Mouse (Mus musculus) embryonic facial prominence, embryonic 12.5 days (tissue): ENCODE data around the gene Galnt10. TPM values are rescaled to one million over a fixed set of nuclear protein-coding genes. Genes with fewer than 3 reads are reported as not detected.
A peak's percentile ranks its signal among the peaks of the same experiment; 100 is the strongest.

ENCODE experiments used
- ATAC-seq: fragments of 200-750 bp; cut with Nextera tagmentation; 2 replicates; pipeline ENCODE4 v1.8.0; 2017; ENCODE audit not compliant: insufficient number of reproducible peaks, insufficient read depth, low FRiP score, low TSS enrichment
- H3K27ac ChIP-seq: fragments of 300-500 bp; sonication (generic); 2 replicates; pipeline ENCODE4 v1.5.1; 2016; ENCODE audit warnings: mild to moderate bottlenecking
- H3K27me3 ChIP-seq: fragments of 300-500 bp; sonication (generic); 2 replicates; pipeline ENCODE4 v1.6.1; 2016; ENCODE audit warnings: mild to moderate bottlenecking, moderate library complexity
- H3K36me3 ChIP-seq: fragments of 300-500 bp; sonication (generic); 2 replicates; pipeline ENCODE4 v1.6.1; 2016; ENCODE audit warnings: mild to moderate bottlenecking
- H3K4me1 ChIP-seq: fragments of 300-500 bp; sonication (generic); 2 replicates; pipeline ENCODE4 v1.6.1; 2016
- H3K4me2 ChIP-seq: fragments of 300-500 bp; sonication (generic); replicated peaks from 2 replicates; pipeline ENCODE4 v1.6.1; 2016; ENCODE audit warnings: mild to moderate bottlenecking, moderate library complexity
- H3K4me3 ChIP-seq: fragments of 300-500 bp; sonication (generic); 2 replicates; pipeline ENCODE4 v1.5.1; 2016; ENCODE audit warnings: mild to moderate bottlenecking
- H3K9ac ChIP-seq: fragments of 300-500 bp; sonication (generic); 2 replicates; pipeline ENCODE4 v1.6.1; 2016; ENCODE audit warnings: mild to moderate bottlenecking, moderate library complexity
- H3K9me3 ChIP-seq: fragments of 300-500 bp; sonication (generic); 2 replicates; pipeline ENCODE4 v1.6.1; 2016; ENCODE audit warnings: mild to moderate bottlenecking, moderate library complexity
- WGBS: fragments of 180-500 bp; shearing (Covaris S2); methylation state at CpG from one replicate; pipeline ENCODE4 v1.1.7; 2016; 5-methylcytosine and 5-hydroxymethylcytosine counted together
- polyA plus RNA-seq: library from polyadenylated mRNA; unstranded; fragments of >200 nt; fragmentation: Nextera tagmentation; extraction: Ambion mirVana; gene quantifications from 2 replicates; pipeline ENCODE4 v1.2.1, GENCODE M21; 2016

The Galnt10 gene
- polyA plus RNA-seq, 1 experiment from 2014 or later: 36.2 TPM

- no peak for ATAC-seq
- Histone ChIP-seq H3K9ac (no peak overlapping the region), H3K4me2 (peak overlapping the region; percentile 18), H3K4me1 (peaks cover 12% of the 10 kb centered on the region), H3K27ac (0 out of 2 replicates have a peak overlapping the region, but pooled peaks have one; percentile 25), H3K4me3 (no peak overlapping the region), H3K27me3 (no peaks in the 10 kb centered on the region), H3K36me3 (no peaks in the 10 kb centered on the region), H3K9me3 (no peaks in the 10 kb centered on the region)
- 32% methylated on average over 17 of the region's 17 CpGs for WGBS
Observed at GRCm38 (mm10) chr11:57696207-57696676, 51.0 kb downstream of the Galnt10 start.

- ATAC-seq: no peak
- 69% methylated on average over 5 of the region's 5 CpGs for WGBS
- peaks cover 12% of the 10 kb centered on the region for H3K4me1 ChIP-seq
Observed at GRCm38 (mm10) chr11:57696807-57697251, 51.6 kb downstream of the Galnt10 start.

GRCm38 (mm10) chr11:57700114-57700513 is 54.9 kb downstream of the Galnt10 start:
- Histone ChIP-seq H3K27me3 (no peaks in the 10 kb centered on the region), H3K4me3 (no peak overlapping the region), H3K4me1 (peaks cover 18% of the 10 kb centered on the region), H3K9ac (no peak overlapping the region), H3K9me3 (no peaks in the 10 kb centered on the region), H3K36me3 (no peaks in the 10 kb centered on the region), H3K4me2 (no peak overlapping the region), H3K27ac (no peak overlapping the region)
- WGBS: 57% methylated on average over 7 of the region's 7 CpGs
- ATAC-seq: no peak

More at GRCm38 (mm10) chr11:57696807-57697251, 51.6 kb downstream of the Galnt10 start:
- 0 out of 2 replicates have a peak overlapping the region, but pooled peaks have one; percentile 25 for H3K27ac ChIP-seq
- H3K9me3 ChIP-seq: no peaks in the 10 kb centered on the region
- no peak overlapping the region for H3K4me2 ChIP-seq
- no peaks in the 10 kb centered on the region for H3K36me3 ChIP-seq
- no peaks in the 10 kb centered on the region for H3K27me3 ChIP-seq
- H3K4me3 ChIP-seq: no peak overlapping the region
- H3K9ac ChIP-seq: no peak overlapping the region

GRCm38 (mm10) chr11:57701193-57701925 is 56.1 kb downstream of the Galnt10 start:
- Histone ChIP-seq H3K27ac (0 out of 2 replicates have a peak overlapping the region, but pooled peaks have one; percentile 47), H3K4me2 (no peak overlapping the region), H3K4me3 (no peak overlapping the region), H3K27me3 (no peaks in the 10 kb centered on the region), H3K9ac (no peak overlapping the region), H3K4me1 (peaks cover 12% of the 10 kb centered on the region), H3K9me3 (no peaks in the 10 kb centered on the region), H3K36me3 (no peaks in the 10 kb centered on the region)
- no peak for ATAC-seq
- WGBS: 73% methylated on average over 11 of the region's 11 CpGs

GRCm38 (mm10) chr11:57701956-57702355 is 56.7 kb downstream of the Galnt10 start:
- no peaks in the 10 kb centered on the region for H3K9me3 ChIP-seq
- no peak for ATAC-seq
- H3K4me1 ChIP-seq: peaks cover 6% of the 10 kb centered on the region; the same call in 1 of the 2 replicates
- no peaks in the 10 kb centered on the region for H3K36me3 ChIP-seq
- H3K4me2 ChIP-seq: no peak overlapping the region
- 56% methylated on average over 5 of the region's 5 CpGs for WGBS
- no peak overlapping the region for H3K4me3 ChIP-seq
- no peak overlapping the region for H3K9ac ChIP-seq
- H3K27me3 ChIP-seq: no peaks in the 10 kb centered on the region
- no peak overlapping the region for H3K27ac ChIP-seq

GRCm38 (mm10) chr11:57706620-57707019 is 61.4 kb downstream of the Galnt10 start:
- Histone ChIP-seq H3K27me3 (no peaks in the 10 kb centered on the region), H3K4me3 (no peak overlapping the region), H3K4me1 (peaks cover 10% of the 10 kb centered on the region; the same call in 1 of the 2 replicates), H3K36me3 (no peaks in the 10 kb centered on the region), H3K9ac (no peak overlapping the region), H3K4me2 (no peak overlapping the region), H3K27ac (no peak overlapping the region), H3K9me3 (no peaks in the 10 kb centered on the region)
- no peak for ATAC-seq
- WGBS: 94% methylated on average over 1 of the region's 1 CpGs

GRCm38 (mm10) chr11:57707114-57707798 is 62.0 kb downstream of the Galnt10 start:
- no peak overlapping the region for H3K4me3 ChIP-seq
- ATAC-seq: no peak
- no peak overlapping the region for H3K9ac ChIP-seq
- no peak overlapping the region for H3K4me2 ChIP-seq
- no peaks in the 10 kb centered on the region for H3K36me3 ChIP-seq
- H3K4me1 ChIP-seq: peaks cover 5% of the 10 kb centered on the region; the same call in 1 of the 2 replicates
- no peaks in the 10 kb centered on the region for H3K27me3 ChIP-seq
- H3K9me3 ChIP-seq: no peaks in the 10 kb centered on the region
- 92% methylated on average over 5 of the region's 5 CpGs for WGBS
- H3K27ac ChIP-seq: no peak overlapping the region

GRCm38 (mm10) chr11:57708174-57709154 is 63.2 kb downstream of the Galnt10 start:
- WGBS: 77% methylated on average over 22 of the region's 22 CpGs
- no peaks in the 10 kb centered on the region for H3K9me3 ChIP-seq
- no peaks in the 10 kb centered on the region for H3K27me3 ChIP-seq
- H3K9ac ChIP-seq: no peak overlapping the region
- H3K4me2 ChIP-seq: no peak overlapping the region
- peaks cover 4% of the 10 kb centered on the region; the same call in 1 of the 2 replicates for H3K4me1 ChIP-seq
- H3K36me3 ChIP-seq: no peaks in the 10 kb centered on the region
- H3K4me3 ChIP-seq: no peak overlapping the region
- 0 out of 2 replicates have a peak overlapping the region, but pooled peaks have one; percentile 3 for H3K27ac ChIP-seq
- ATAC-seq: no peak

- ATAC-seq: no peak
- Histone ChIP-seq H3K27ac (no peak overlapping the region), H3K4me1 (peaks cover 8% of the 10 kb centered on the region; the same call in 1 of the 2 replicates), H3K27me3 (no peaks in the 10 kb centered on the region), H3K9me3 (no peaks in the 10 kb centered on the region), H3K9ac (no peak overlapping the region), H3K4me2 (no peak overlapping the region), H3K4me3 (no peak overlapping the region), H3K36me3 (no peaks in the 10 kb centered on the region)
- WGBS: 87% methylated on average over 6 of the region's 6 CpGs
Observed at GRCm38 (mm10) chr11:57713960-57714359, 68.7 kb downstream of the Galnt10 start.

- Histone ChIP-seq H3K4me3 (no peak overlapping the region), H3K4me2 (no peak overlapping the region), H3K9ac (no peak overlapping the region), H3K4me1 (peaks cover 17% of the 10 kb centered on the region), H3K9me3 (no peaks in the 10 kb centered on the region), H3K27me3 (no peaks in the 10 kb centered on the region), H3K27ac (no peak overlapping the region), H3K36me3 (no peaks in the 10 kb centered on the region)
- 45% methylated on average over 3 of the region's 3 CpGs for WGBS
- no peak for ATAC-seq
Observed at GRCm38 (mm10) chr11:57716721-57717120, 71.5 kb downstream of the Galnt10 start.

GRCm38 (mm10) chr11:57717432-57717831 is 72.2 kb downstream of the Galnt10 start:
- ATAC-seq: no peak
- H3K9me3 ChIP-seq: no peaks in the 10 kb centered on the region
- no peak overlapping the region for H3K9ac ChIP-seq
- no peaks in the 10 kb centered on the region for H3K36me3 ChIP-seq
- H3K4me1 ChIP-seq: peaks cover 17% of the 10 kb centered on the region
- no peaks in the 10 kb centered on the region for H3K27me3 ChIP-seq
- WGBS: 48% methylated on average over 3 of the region's 3 CpGs
- no peak overlapping the region for H3K4me2 ChIP-seq
- no peak overlapping the region for H3K27ac ChIP-seq
- no peak overlapping the region for H3K4me3 ChIP-seq
